Mouse (Mus musculus) erythroblast, embryonic 14.5 days (primary cell): ENCODE data around the gene Rpl18.

ENCODE experiments used
- GATA1 ChIP-seq: IDR thresholded peaks from 2 replicates; pipeline ENCODE4 v1.6.1; 2012; ENCODE audit warnings: low read length, inconsistent platforms, mixed read lengths
- TAL1 ChIP-seq: IDR thresholded peaks from 3 replicates; pipeline ENCODE4 v1.6.1; 2012; ENCODE audit warnings: low read length, inconsistent platforms, mixed read lengths

- TF ChIP-seq GATA1 (no peak), TAL1 (no peak)
Measured at GRCm38 (mm10) chr7:45689800-45690199, 25.5 kb upstream of the Rpl18 start.
